Mouse (Mus musculus) embryonic facial prominence, embryonic 10.5 days (tissue): ENCODE measurements around the gene Tmem26. TPM values are rescaled to one million over a fixed set of nuclear protein-coding genes. Genes with fewer than 3 reads are reported as not detected.
"Not testable (repeated sequence)": the region's sequence is repeated elsewhere in the genome, so short reads cannot be mapped to it uniquely, and the experiment has no call there.

Experiments used
- DNase-seq: peaks from one replicate; pipeline ENCODE4 v3.0.0-alpha.2; 2017; ENCODE audit warnings: low spot score
- H3K27ac ChIP-seq: fragments of 300-500 bp; sonication (generic); replicated peaks from 2 replicates; pipeline ENCODE4 v1.5.1; 2016; ENCODE audit warnings: mild to moderate bottlenecking
- H3K27me3 ChIP-seq: fragments of 300-500 bp; sonication (generic); replicated peaks from 2 replicates; pipeline ENCODE4 v1.6.1; 2016; ENCODE audit warnings: low read depth, mild to moderate bottlenecking; ENCODE audit not compliant: poor library complexity, severe bottlenecking
- H3K36me3 ChIP-seq: fragments of 300-500 bp; sonication (generic); replicated peaks from 2 replicates; pipeline ENCODE4 v1.6.1; 2016; ENCODE audit warnings: mild to moderate bottlenecking, moderate library complexity
- H3K4me1 ChIP-seq: fragments of 300-500 bp; sonication (generic); 2 replicates; pipeline ENCODE4 v1.6.1; 2016
- H3K4me3 ChIP-seq: fragments of 300-500 bp; sonication (generic); 2 replicates; pipeline ENCODE4 v1.5.1; 2016; ENCODE audit warnings: mild to moderate bottlenecking, moderate library complexity
- H3K9me3 ChIP-seq: fragments of 300-500 bp; sonication (generic); 2 replicates; pipeline ENCODE4 v1.6.1; 2016; ENCODE audit warnings: mild to moderate bottlenecking
- WGBS: fragments of 180-500 bp; shearing (Covaris S2); methylation state at CpG from one replicate; pipeline ENCODE4 v1.1.7; 2016; 5-methylcytosine and 5-hydroxymethylcytosine counted together
- polyA plus RNA-seq: library from polyadenylated mRNA; unstranded; fragments of >200 nt; fragmentation: Nextera tagmentation; extraction: Ambion mirVana; gene quantifications from 2 replicates; pipeline ENCODE4 v1.2.1, GENCODE M21; 2016

The Tmem26 gene
- polyA plus RNA-seq, 1 experiment from 2014 or later = 10.2 TPM

DNA sequence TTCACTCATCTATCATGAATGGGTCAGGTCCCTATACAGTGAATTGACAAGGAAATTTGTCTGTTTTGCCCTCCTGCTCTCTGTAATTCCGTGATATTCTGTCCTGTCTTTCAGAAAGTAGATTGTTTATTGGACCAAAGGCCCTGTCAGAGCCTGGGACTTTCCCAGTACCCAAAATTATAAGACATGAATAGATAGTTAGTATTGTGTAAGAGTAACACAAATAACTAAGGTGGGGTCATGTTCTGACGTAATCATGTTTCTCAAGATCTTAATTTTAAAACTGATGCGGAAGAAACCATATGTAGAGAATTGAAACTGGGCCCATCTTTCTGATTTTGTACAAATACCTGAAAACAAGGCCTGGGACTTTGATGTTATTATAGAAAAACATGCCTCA lies 8.1 kb upstream of the Tmem26 start:
- Histone ChIP-seq H3K4me3 (no peak overlapping the region), H3K27ac (no peak overlapping the region), H3K36me3 (no peaks in the 10 kb centered on the region), H3K27me3 (no peaks in the 10 kb centered on the region), H3K9me3 (no peaks in the 10 kb centered on the region), H3K4me1 (peaks cover 6% of the 10 kb centered on the region; the same call in 1 of the 2 replicates)
- no peak for DNase-seq
- WGBS = 93% methylated on average over 3 of the region's 3 CpGs

- Histone ChIP-seq H3K9me3 (no peaks in the 10 kb centered on the region), H3K27me3 (0 out of 2 replicates have a peak, but pooled peaks cover 6% of the 10 kb centered on the region), H3K36me3 (no peaks in the 10 kb centered on the region), H3K4me3 (no peak overlapping the region), H3K27ac (no peak overlapping the region), H3K4me1 (peaks cover 13% of the 10 kb centered on the region)
- 83% methylated on average over 3 of the region's 3 CpGs for WGBS
- no peak for DNase-seq
These were observed 5.1 kb upstream of the Tmem26 start for GRCm38 (mm10) chr10:68718375-68718774.

DNA sequence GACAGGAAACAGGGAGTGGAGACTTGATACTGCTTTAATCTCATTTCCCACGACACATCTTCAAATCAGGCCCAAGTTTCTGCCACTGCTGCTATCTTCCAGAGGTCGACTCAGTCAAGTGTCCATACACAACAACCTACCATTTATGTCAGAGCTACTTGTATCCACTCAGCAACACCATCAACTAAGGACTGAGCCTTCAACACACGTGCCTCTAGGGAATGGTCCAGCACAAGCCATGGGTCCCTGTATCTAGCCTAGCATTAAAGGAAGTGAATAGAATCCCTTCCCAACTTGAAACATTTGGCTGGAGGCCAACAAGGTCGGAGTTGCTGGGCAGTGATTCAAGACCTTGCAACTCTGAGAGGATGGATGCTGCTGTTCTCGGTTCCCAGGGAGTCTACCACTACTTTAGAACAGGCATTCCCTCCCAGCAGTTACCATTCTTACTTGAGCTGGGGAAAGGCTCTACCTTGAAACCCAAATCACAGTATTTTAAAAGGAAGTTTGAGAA lies 2.5 kb upstream of the Tmem26 start:
- DNase-seq = no peak
- 74% methylated on average over 5 of the region's 5 CpGs for WGBS
- no peaks in the 10 kb centered on the region for H3K9me3 ChIP-seq

DNA sequence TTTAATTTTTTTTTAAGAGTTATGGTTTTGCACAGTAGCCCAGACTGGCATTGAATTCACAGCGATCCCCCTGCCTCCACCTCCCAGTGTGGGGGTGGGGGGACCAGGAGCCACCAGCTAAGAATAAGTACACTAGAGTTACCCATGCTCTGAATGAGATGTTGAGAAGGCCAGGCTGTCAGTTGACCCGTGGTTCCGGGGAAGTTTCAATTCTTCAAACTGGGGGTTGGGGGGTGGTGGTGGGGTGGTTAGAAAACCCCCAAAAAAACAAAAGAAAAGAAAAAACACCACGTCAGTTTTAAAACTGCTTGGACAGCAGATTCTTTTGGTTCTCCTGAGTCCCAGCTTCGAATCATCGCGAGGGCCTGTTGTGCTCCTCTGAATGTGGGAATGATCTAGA lies 431 bp upstream of the Tmem26 start:
- Histone ChIP-seq H3K27me3 (peaks cover 22% of the 10 kb centered on the region), H3K9me3 (no peaks in the 10 kb centered on the region), H3K4me1 (peaks cover 25% of the 10 kb centered on the region), H3K4me3 (peak overlapping the region; percentile 73), H3K27ac (no peak overlapping the region), H3K36me3 (no peaks in the 10 kb centered on the region)
- 39% methylated on average over 7 of the region's 7 CpGs for WGBS
- DNase-seq = no peak

More for the DNA sequence above, 2.5 kb upstream of the Tmem26 start:
- Histone ChIP-seq H3K4me1 (peaks cover 30% of the 10 kb centered on the region), H3K27me3 (peaks cover 22% of the 10 kb centered on the region), H3K36me3 (no peaks in the 10 kb centered on the region), H3K27ac (no peak overlapping the region), H3K4me3 (no peak overlapping the region)

DNA sequence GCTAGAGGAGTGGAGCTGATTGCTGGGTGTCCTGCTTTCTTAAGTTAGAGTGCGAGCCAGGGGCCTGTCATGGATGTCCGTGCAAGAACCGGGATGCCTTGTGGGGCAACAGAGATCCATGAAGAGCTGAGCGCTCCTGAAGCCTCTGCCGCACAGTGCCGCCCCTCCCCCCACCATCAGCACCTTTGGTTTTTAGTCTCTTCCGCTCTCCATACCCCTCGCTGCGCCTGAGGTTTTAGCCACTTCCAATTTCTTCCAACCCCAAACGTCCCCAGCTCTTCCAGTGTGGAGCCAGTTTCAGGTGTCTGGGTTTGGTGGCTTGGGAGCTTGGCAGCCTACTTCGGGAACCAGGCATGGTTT lies 895 bp downstream of the Tmem26 start:
- DNase-seq = peak; percentile 63
- peak overlapping the region; percentile 73 for H3K4me3 ChIP-seq
- peak overlapping the region; percentile 81 for H3K27ac ChIP-seq
- 1% methylated on average over 11 of the region's 11 CpGs for WGBS
- no peaks in the 10 kb centered on the region for H3K36me3 ChIP-seq
- no peaks in the 10 kb centered on the region for H3K9me3 ChIP-seq
- peaks cover 22% of the 10 kb centered on the region for H3K27me3 ChIP-seq
- peaks cover 24% of the 10 kb centered on the region for H3K4me1 ChIP-seq

DNA sequence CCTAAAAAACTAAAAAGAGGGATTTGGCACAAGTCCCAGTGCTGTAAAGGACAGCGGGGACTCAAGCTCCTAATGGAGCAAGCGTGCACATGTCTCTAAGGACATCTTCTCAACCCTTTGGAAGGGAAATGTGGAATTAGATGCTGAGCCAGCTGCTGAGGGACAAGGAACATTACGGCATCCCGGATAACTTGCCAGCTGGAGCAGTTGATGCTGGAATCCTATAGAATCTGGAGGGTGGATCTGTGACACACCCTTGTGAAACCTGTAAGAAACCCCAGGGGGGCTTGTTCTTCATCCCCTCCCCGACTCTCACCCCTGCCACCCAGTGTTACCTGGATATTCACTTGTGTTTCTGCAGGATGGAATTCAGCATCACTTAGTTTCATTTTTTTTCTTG lies 4.0 kb downstream of the Tmem26 start:
- H3K9me3 ChIP-seq = no peaks in the 10 kb centered on the region
- peaks cover 22% of the 10 kb centered on the region for H3K27me3 ChIP-seq
- DNase-seq = no peak
- H3K27ac ChIP-seq = no peak overlapping the region
- H3K36me3 ChIP-seq = no peaks in the 10 kb centered on the region
- H3K4me1 ChIP-seq = peaks cover 24% of the 10 kb centered on the region
- no peak overlapping the region for H3K4me3 ChIP-seq
- 87% methylated on average over 5 of the region's 5 CpGs for WGBS

DNA sequence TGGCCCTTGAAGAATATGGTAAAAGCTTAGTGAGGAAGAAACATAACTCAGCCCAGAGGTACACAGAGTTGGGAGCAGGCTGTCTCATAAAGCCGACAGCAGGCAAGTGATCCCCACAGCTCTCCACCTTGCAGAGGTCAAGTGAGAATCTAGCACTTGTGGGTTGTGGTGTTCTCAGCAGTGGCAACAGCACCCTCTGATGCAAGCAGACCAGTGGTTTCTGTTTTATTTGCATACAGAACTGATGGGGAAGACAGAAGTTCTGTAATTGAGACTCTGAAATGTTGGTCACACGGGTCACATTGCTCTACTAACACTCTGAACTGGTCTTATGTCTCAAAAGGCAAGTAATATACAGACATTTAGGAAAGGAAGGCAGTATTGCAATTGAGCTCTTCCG lies 12.2 kb downstream of the Tmem26 start:
- no peaks in the 10 kb centered on the region for H3K27me3 ChIP-seq
- H3K4me1 ChIP-seq = no peaks in the 10 kb centered on the region
- no peak overlapping the region for H3K27ac ChIP-seq
- no peak overlapping the region for H3K4me3 ChIP-seq
- no peaks in the 10 kb centered on the region for H3K36me3 ChIP-seq
- no peaks in the 10 kb centered on the region for H3K9me3 ChIP-seq
- WGBS = 88% methylated on average over 3 of the region's 3 CpGs
- no peak for DNase-seq

GRCm38 (mm10) chr10:68737391-68737790 lies 13.9 kb downstream of the Tmem26 start:
- H3K4me3 ChIP-seq = no peak overlapping the region
- H3K27me3 ChIP-seq = no peaks in the 10 kb centered on the region
- H3K4me1 ChIP-seq = no peaks in the 10 kb centered on the region
- DNase-seq = no peak
- no peaks in the 10 kb centered on the region for H3K36me3 ChIP-seq
- H3K27ac ChIP-seq = no peak overlapping the region
- H3K9me3 ChIP-seq = no peaks in the 10 kb centered on the region
- WGBS = 77% methylated on average over 7 of the region's 7 CpGs

- not testable (repeated sequence) for H3K27ac ChIP-seq, H3K4me3 ChIP-seq, H3K9me3 ChIP-seq, DNase-seq, H3K4me1 ChIP-seq, H3K36me3 ChIP-seq, H3K27me3 ChIP-seq
- WGBS = 96% methylated on average over 1 of the region's 1 CpGs
These were observed 15.5 kb downstream of the Tmem26 start for GRCm38 (mm10) chr10:68738981-68739380.

GRCm38 (mm10) chr10:68740251-68740650 lies 16.8 kb downstream of the Tmem26 start:
- Histone ChIP-seq H3K27me3 (no peaks in the 10 kb centered on the region), H3K36me3 (no peaks in the 10 kb centered on the region), H3K9me3 (no peaks in the 10 kb centered on the region), H3K4me3 (no peak overlapping the region), H3K27ac (no peak overlapping the region), H3K4me1 (no peaks in the 10 kb centered on the region)
- no peak for DNase-seq
- 80% methylated on average over 2 of the region's 2 CpGs for WGBS

GRCm38 (mm10) chr10:68750921-68751320 lies 27.5 kb downstream of the Tmem26 start:
- H3K36me3 ChIP-seq = no peaks in the 10 kb centered on the region
- DNase-seq = no peak
- 89% methylated on average over 7 of the region's 7 CpGs for WGBS
- H3K4me3 ChIP-seq = no peak overlapping the region
- no peaks in the 10 kb centered on the region for H3K9me3 ChIP-seq
- H3K4me1 ChIP-seq = 0 out of 2 replicates have a peak, but pooled peaks cover 3% of the 10 kb centered on the region
- H3K27me3 ChIP-seq = no peaks in the 10 kb centered on the region
- no peak overlapping the region for H3K27ac ChIP-seq

- peak overlapping the region; percentile 26; the same call in 1 of the 2 replicates for H3K27ac ChIP-seq
- DNase-seq = peak; percentile 59
- H3K36me3 ChIP-seq = no peaks in the 10 kb centered on the region
- WGBS = 46% methylated on average over 5 of the region's 5 CpGs
- no peaks in the 10 kb centered on the region for H3K27me3 ChIP-seq
- no peaks in the 10 kb centered on the region for H3K9me3 ChIP-seq
- peaks cover 14% of the 10 kb centered on the region for H3K4me1 ChIP-seq
- H3K4me3 ChIP-seq = no peak overlapping the region
These were observed 35.8 kb downstream of the Tmem26 start for GRCm38 (mm10) chr10:68759238-68759637.

- Histone ChIP-seq H3K4me3 (peak overlapping the region; percentile 11; the same call in 1 of the 2 replicates), H3K4me1 (peaks cover 11% of the 10 kb centered on the region), H3K27me3 (no peaks in the 10 kb centered on the region), H3K9me3 (no peaks in the 10 kb centered on the region), H3K36me3 (no peaks in the 10 kb centered on the region), H3K27ac (peak overlapping the region; percentile 26; the same call in 1 of the 2 replicates)
- peak; percentile 61 for DNase-seq
- WGBS = 37% methylated on average over 7 of the region's 7 CpGs
These were observed 36.3 kb downstream of the Tmem26 start for GRCm38 (mm10) chr10:68759789-68760188.
